Mouse (Mus musculus) 3T3-L1 (cell line): Measurements from ENCODE around the gene Ptprh.

ENCODE experiments used
- DNase-seq: peaks from one replicate; pipeline ENCODE4 v3.0.0-alpha.2; 2015; ENCODE audit warnings: low read depth, low spot score

Gene Ptprh

GRCm38 (mm10) chr7:4523205-4524130, 80.4 kb downstream of the Ptprh start:
- DNase-seq = no peak

GRCm38 (mm10) chr7:4522292-4522691, 81.5 kb downstream of the Ptprh start:
- no peak for DNase-seq

GRCm38 (mm10) chr7:4521231-4522003, 82.4 kb downstream of the Ptprh start:
- no peak for DNase-seq

GRCm38 (mm10) chr7:4518487-4518886, 85.4 kb downstream of the Ptprh start:
- no peak for DNase-seq

- DNase-seq = no peak
Measured at GRCm38 (mm10) chr7:4516332-4517050, 87.3 kb downstream of the Ptprh start, which contains the start of gene Tnnt1. Gene Tnnt1, minus strand, starts transcription at chr7:4516382.

GRCm38 (mm10) chr7:4515853-4516252, 88.0 kb downstream of the Ptprh start:
- DNase-seq = no peak

GRCm38 (mm10) chr7:4513829-4514712, 89.8 kb downstream of the Ptprh start:
- DNase-seq = no peak

- peak; percentile 55 for DNase-seq
Measured at GRCm38 (mm10) chr7:4513236-4513635, 90.6 kb downstream of the Ptprh start.

- DNase-seq = no peak
Measured at GRCm38 (mm10) chr7:4511489-4512224, 92.2 kb downstream of the Ptprh start.

GRCm38 (mm10) chr7:4509863-4510608, 93.8 kb downstream of the Ptprh start:
- peak; percentile 46 for DNase-seq

- no peak for DNase-seq
Measured at GRCm38 (mm10) chr7:4508739-4509116, 95.1 kb downstream of the Ptprh start.

GRCm38 (mm10) chr7:4508062-4508738, 95.6 kb downstream of the Ptprh start:
- DNase-seq = no peak

GRCm38 (mm10) chr7:4507220-4507619, 96.6 kb downstream of the Ptprh start:
- DNase-seq = no peak

- DNase-seq = no peak
Measured at GRCm38 (mm10) chr7:4504646-4505435, 99.0 kb downstream of the Ptprh start.

GRCm38 (mm10) chr7:4503858-4504257, 100.0 kb downstream of the Ptprh start:
- DNase-seq = no peak

- DNase-seq = no peak
Measured at GRCm38 (mm10) chr7:4503100-4503499, 100.7 kb downstream of the Ptprh start.

- DNase-seq = peak; percentile 80
Measured at GRCm38 (mm10) chr7:4502421-4503090, 101.3 kb downstream of the Ptprh start.
